Mouse (Mus musculus) ES-E14 (cell line): ENCODE results near the gene Rab11fip5.

Experiments
- CHD2 ChIP-seq: IDR thresholded peaks from 2 replicates; pipeline ENCODE4 v1.6.1; 2014; ENCODE audit warnings: mild to moderate bottlenecking, low read depth, low read length, inconsistent platforms
- HCFC1 ChIP-seq: IDR thresholded peaks from 2 replicates; pipeline ENCODE4 v1.6.1; 2012; ENCODE audit warnings: low read length, inconsistent platforms, borderline replicate concordance; ENCODE audit not compliant: insufficient read depth
- MAFK ChIP-seq: IDR thresholded peaks from 2 replicates; pipeline ENCODE4 v1.6.1; 2014; ENCODE audit warnings: mild to moderate bottlenecking, low read depth, low read length, inconsistent platforms; ENCODE audit not compliant: insufficient read depth
- ZC3H11A ChIP-seq: IDR thresholded peaks from 2 replicates; pipeline ENCODE4 v1.6.1; 2012; ENCODE audit warnings: low read depth, mild to moderate bottlenecking, inconsistent platforms, low read length, borderline replicate concordance
- ZNF384 ChIP-seq: IDR thresholded peaks from 2 replicates; pipeline ENCODE4 v1.6.1; 2012; ENCODE audit warnings: low read depth, low read length, inconsistent platforms

- TF ChIP-seq CHD2 (no peak), HCFC1 (no peak), ZC3H11A (no peak), MAFK (no peak), ZNF384 (no peak)
Measured at GRCm38 (mm10) chr6:85356682-85357465, 17.6 kb downstream of the Rab11fip5 start.
